Mouse (Mus musculus) liver, embryonic 14.5 days (tissue): ENCODE measurements at regions not wholly inside any gene's neighbourhood (a gene's known extent, or its start where the extent isn't known, plus 50 kb on each side); places are given as distances from the start of the nearest gene placed in this dataset.

ENCODE experiments used
- ATAC-seq: fragments of 200-750 bp; cut with Nextera tagmentation; 2 replicates; pipeline ENCODE4 v1.8.0; 2017; ENCODE audit warnings: moderate number of reproducible peaks, mild to moderate bottlenecking, moderate library complexity; ENCODE audit not compliant: insufficient read depth
- DNase-seq, 3 experiments: peaks; one replicate each; pipeline ENCODE4 v3.0.0-alpha.2; 2012 to 2013; ENCODE audit warnings: low read depth in 3 of 3, low spot score in 3 of 3
- H3K27ac ChIP-seq: fragments of 300-500 bp; sonication (generic); 2 replicates; pipeline ENCODE4 v1.5.1; 2014; ENCODE audit warnings: moderate library complexity, mild to moderate bottlenecking, control low read depth, inconsistent platforms
- H3K27me3 ChIP-seq: fragments of 300-500 bp; sonication (generic); 2 replicates; pipeline ENCODE4 v1.6.1; 2014; ENCODE audit warnings: mild to moderate bottlenecking, low read length, moderate library complexity; ENCODE audit not compliant: control insufficient read depth, insufficient read depth
- H3K36me3 ChIP-seq: fragments of 300-500 bp; sonication (generic); replicated peaks from 2 replicates; pipeline ENCODE4 v1.6.1; 2014; ENCODE audit warnings: low read depth; ENCODE audit not compliant: control insufficient read depth, insufficient read depth
- H3K4me1 ChIP-seq, 2 experiments: fragments of 200-500 bp in 1 of 2; fragments of 300-500 bp in 1 of 2; sonication (generic) in 1 of 2; replicated peaks; 2 replicates each; pipeline ENCODE4 v1.6.1; 2012 to 2014; ENCODE audit warnings: antibody characterized with exemption in 1 of 2, inconsistent platforms in 1 of 2, low read length in 1 of 2; ENCODE audit not compliant: control insufficient read depth in 2 of 2, insufficient read depth in 2 of 2
- H3K4me2 ChIP-seq: fragments of 300-500 bp; sonication (generic); 2 replicates; pipeline ENCODE4 v1.6.1; 2014; ENCODE audit warnings: low read depth, mild to moderate bottlenecking, control low read depth, moderate library complexity
- H3K4me3 ChIP-seq, 2 experiments: fragments of 200-500 bp in 1 of 2; fragments of 300-500 bp in 1 of 2; sonication (generic) in 1 of 2; 2 replicates each; pipeline ENCODE4 v1.5.1; 2012 to 2014; ENCODE audit warnings: low read depth in 2 of 2, low read length in 2 of 2, mild to moderate bottlenecking in 2 of 2, control low read depth in 1 of 2, inconsistent platforms in 1 of 2, moderate library complexity in 1 of 2; ENCODE audit not compliant: insufficient read depth in 1 of 2
- H3K9ac ChIP-seq: fragments of 300-500 bp; sonication (generic); replicated peaks from 2 replicates; pipeline ENCODE4 v1.6.1; 2014; ENCODE audit warnings: mild to moderate bottlenecking, control low read depth, moderate library complexity
- H3K9me3 ChIP-seq: fragments of 300-500 bp; sonication (generic); 2 replicates; pipeline ENCODE4 v1.6.1; 2016; ENCODE audit warnings: low read length, mixed read lengths; ENCODE audit not compliant: control insufficient read depth
- CTCF ChIP-seq: IDR thresholded peaks from 2 replicates; pipeline ENCODE4 v1.5.1; 2016; ENCODE audit warnings: antibody characterized with exemption, low read depth, control low read depth
- EP300 ChIP-seq: IDR thresholded peaks from 2 replicates; pipeline ENCODE4 v1.6.1; 2016; ENCODE audit warnings: antibody characterized with exemption, low read depth
- WGBS: fragments of 180-500 bp; shearing (Covaris S2); extraction: QIAGEN DNeasy Blood & Tissue Kit; methylation state at CpG from one replicate; pipeline ENCODE4 v1.1.7; 2014; ENCODE audit not compliant: insufficient replicate concordance; 5-methylcytosine and 5-hydroxymethylcytosine counted together

GRCm38 (mm10) chr13:81041646-81042045 lies 158.5 kb downstream of the Arrdc3 start:
- no peaks in the 10 kb centered on the region for H3K27me3 ChIP-seq
- no peak overlapping the region for H3K4me2 ChIP-seq
- no peak overlapping the region for H3K27ac ChIP-seq
- no peak overlapping the region for H3K4me3 ChIP-seq
- DNase-seq: no peak
- no peak overlapping the region for H3K9ac ChIP-seq
- TF ChIP-seq EP300: no peak
- TF ChIP-seq CTCF: no peak
- no peak for ATAC-seq
- WGBS: 46% methylated on average over 3 of the region's 3 CpGs
- H3K36me3 ChIP-seq: no peaks in the 10 kb centered on the region
- H3K4me1 ChIP-seq: no peaks in the 10 kb centered on the region
- no peaks in the 10 kb centered on the region for H3K9me3 ChIP-seq
